Mouse (Mus musculus) intestine, postnatal 0 days (tissue): Measurements from ENCODE around the gene Trim12c. TPM values are rescaled to one million over a fixed set of nuclear protein-coding genes. Genes with fewer than 3 reads are reported as not detected.
"Not testable (repeated sequence)": the region's sequence is repeated elsewhere in the genome, so short reads cannot be mapped to it uniquely, and the experiment has no call there.

ENCODE experiments used
- ATAC-seq: fragments of 200-750 bp; cut with Nextera tagmentation; 2 replicates; pipeline ENCODE4 v1.8.0; 2017; ENCODE audit warnings: mild to moderate bottlenecking, moderate TSS enrichment, moderate library complexity
- H3K27ac ChIP-seq: fragments of 300-500 bp; sonication (generic); 2 replicates; pipeline ENCODE4 v1.5.1; 2014; ENCODE audit warnings: mild to moderate bottlenecking, low read depth, low read length, moderate library complexity
- H3K27me3 ChIP-seq: fragments of 300-500 bp; sonication (generic); replicated peaks from 2 replicates; pipeline ENCODE4 v1.6.1; 2014; ENCODE audit warnings: low read length, mixed read lengths; ENCODE audit not compliant: control insufficient read depth, insufficient read depth
- H3K36me3 ChIP-seq: fragments of 300-500 bp; sonication (generic); 2 replicates; pipeline ENCODE4 v1.6.1; 2014; ENCODE audit warnings: mild to moderate bottlenecking, moderate library complexity; ENCODE audit not compliant: control insufficient read depth, insufficient read depth
- H3K4me1 ChIP-seq: fragments of 300-500 bp; sonication (generic); replicated peaks from 2 replicates; pipeline ENCODE4 v1.6.1; 2014; ENCODE audit warnings: antibody characterized with exemption, low read length, mixed read lengths; ENCODE audit not compliant: control insufficient read depth, insufficient read depth
- H3K4me2 ChIP-seq: fragments of 300-500 bp; sonication (generic); replicated peaks from 2 replicates; pipeline ENCODE4 v1.6.1; 2014; ENCODE audit warnings: low read depth, mild to moderate bottlenecking, moderate library complexity
- H3K4me3 ChIP-seq: fragments of 300-500 bp; sonication (generic); 2 replicates; pipeline ENCODE4 v1.5.1; 2014; ENCODE audit warnings: low read depth, low read length
- H3K9ac ChIP-seq: fragments of 300-500 bp; sonication (generic); 2 replicates; pipeline ENCODE4 v1.6.1; 2014; ENCODE audit warnings: mild to moderate bottlenecking, low read depth, low read length
- H3K9me3 ChIP-seq: fragments of 300-500 bp; sonication (generic); 2 replicates; pipeline ENCODE4 v1.6.1; 2016; ENCODE audit warnings: mixed run types; ENCODE audit not compliant: control insufficient read depth
- CTCF ChIP-seq: sonication (generic); IDR thresholded peaks from 2 replicates; pipeline ENCODE4 v1.5.1; 2016; ENCODE audit warnings: low read depth, mild to moderate bottlenecking, control low read depth, antibody characterized with exemption, moderate library complexity
- WGBS: fragments of 180-500 bp; shearing (Covaris S2); extraction: QIAGEN DNeasy Blood & Tissue Kit; methylation state at CpG from one replicate; pipeline ENCODE4 v1.1.7; 2014; 5-methylcytosine and 5-hydroxymethylcytosine counted together
- polyA plus RNA-seq: library from polyadenylated mRNA; unstranded; fragments of >200 nt; fragmentation: Nextera tagmentation; extraction: Ambion mirVana; gene quantifications from 2 replicates; pipeline ENCODE4 v1.2.1, GENCODE M21; 2015

Trim12c gene
- polyA plus RNA-seq, 1 experiment from 2014 or later = 4.8 TPM

GRCm38 (mm10) chr7:104353600-104353967, 422 bp upstream of the Trim12c start:
- H3K27ac ChIP-seq = no peak overlapping the region
- 62% methylated on average over 2 of the region's 2 CpGs for WGBS
- no peak overlapping the region for H3K9ac ChIP-seq
- peak overlapping the region; percentile 51; the same call in 1 of the 2 replicates for H3K4me3 ChIP-seq
- H3K9me3 ChIP-seq = no peaks in the 10 kb centered on the region
- H3K27me3 ChIP-seq = no peaks in the 10 kb centered on the region
- peak; percentile 37 for ATAC-seq
- H3K4me1 ChIP-seq = no peaks in the 10 kb centered on the region
- TF ChIP-seq CTCF = no peak
- peak overlapping the region; percentile 66 for H3K4me2 ChIP-seq
- H3K36me3 ChIP-seq = no peaks in the 10 kb centered on the region

- not testable (repeated sequence) for H3K27me3 ChIP-seq, H3K4me1 ChIP-seq, H3K9ac ChIP-seq, H3K9me3 ChIP-seq, H3K27ac ChIP-seq, H3K4me3 ChIP-seq, H3K4me2 ChIP-seq
- peaks cover 17% of the 10 kb centered on the region; the same call in 1 of the 2 replicates for H3K36me3 ChIP-seq
- ATAC-seq = peak; percentile 67
- 76% methylated on average over 4 of the region's 4 CpGs for WGBS
Observed at GRCm38 (mm10) chr7:104348043-104348442, 5.1 kb downstream of the Trim12c start.

GRCm38 (mm10) chr7:104340744-104341143, 12.4 kb downstream of the Trim12c start:
- peaks cover 10% of the 10 kb centered on the region; the same call in 1 of the 2 replicates for H3K36me3 ChIP-seq
- H3K4me1 ChIP-seq, H3K9me3 ChIP-seq, H3K27ac ChIP-seq, H3K27me3 ChIP-seq, H3K4me3 ChIP-seq, H3K4me2 ChIP-seq, ATAC-seq, H3K9ac ChIP-seq: not testable (repeated sequence)
- WGBS = 83% methylated on average over 2 of the region's 4 CpGs

- H3K27ac ChIP-seq, H3K9ac ChIP-seq, H3K9me3 ChIP-seq, H3K4me2 ChIP-seq, H3K27me3 ChIP-seq, H3K4me1 ChIP-seq, ATAC-seq, H3K36me3 ChIP-seq, H3K4me3 ChIP-seq: not testable (repeated sequence)
- 83% methylated on average over 3 of the region's 3 CpGs for WGBS
Observed at GRCm38 (mm10) chr7:104335547-104335946, 17.6 kb downstream of the Trim12c start.

- WGBS = 96% methylated on average over 2 of the region's 2 CpGs
- not testable (repeated sequence) for ATAC-seq, H3K4me2 ChIP-seq, H3K4me3 ChIP-seq, H3K27me3 ChIP-seq, H3K36me3 ChIP-seq, H3K4me1 ChIP-seq, H3K27ac ChIP-seq, H3K9ac ChIP-seq, H3K9me3 ChIP-seq
Observed at GRCm38 (mm10) chr7:104329171-104329570, 24.0 kb downstream of the Trim12c start, which contains the start of gene Trim34b. Trim34b (plus strand) TSS chr7:104329471.

GRCm38 (mm10) chr7:104322028-104322427, 31.1 kb downstream of the Trim12c start:
- WGBS = 46% methylated on average over 9 of the region's 9 CpGs
- no peak overlapping the region for H3K27ac ChIP-seq
- no peak for ATAC-seq
- no peaks in the 10 kb centered on the region for H3K4me1 ChIP-seq
- no peak overlapping the region for H3K4me2 ChIP-seq
- H3K9me3 ChIP-seq = no peaks in the 10 kb centered on the region
- no peak for TF ChIP-seq CTCF
- no peaks in the 10 kb centered on the region for H3K36me3 ChIP-seq
- no peak overlapping the region for H3K4me3 ChIP-seq
- no peaks in the 10 kb centered on the region for H3K27me3 ChIP-seq
- H3K9ac ChIP-seq = no peak overlapping the region

GRCm38 (mm10) chr7:104315369-104316080, 37.6 kb downstream of the Trim12c start, which contains the start of gene Trim12a:
Trim12a (minus strand) TSS chr7:104315466.
- not testable (repeated sequence) for H3K27me3 ChIP-seq, H3K36me3 ChIP-seq, H3K9me3 ChIP-seq, H3K4me1 ChIP-seq
- H3K4me2 ChIP-seq = peak within 1 kb of the TSS; percentile 61
- 22% methylated on average over 4 of the region's 4 CpGs for WGBS
- H3K9ac ChIP-seq = peak within 1 kb of the TSS; percentile 42
- ATAC-seq = peak; percentile 98
- H3K27ac ChIP-seq = peak within 1 kb of the TSS; percentile 75
- H3K4me3 ChIP-seq = peak within 1 kb of the TSS; percentile 55
